Mouse (Mus musculus) liver, adult 2 months (tissue): ENCODE results near the gene Gpr162. TPM values are rescaled to one million over a fixed set of nuclear protein-coding genes. Genes with fewer than 3 reads are reported as not detected.

Experiments
- DNase-seq: peaks from one replicate; pipeline ENCODE4 v3.0.0-alpha.2; 2011; ENCODE audit warnings: low read depth, low spot score; ENCODE audit errors: extremely low read depth
- H3K27ac ChIP-seq: fragments of 200-500 bp; replicated peaks from 2 replicates; pipeline ENCODE4 v1.5.1; 2012; ENCODE audit warnings: low read depth, mild to moderate bottlenecking, control low read depth, inconsistent platforms, low read length; ENCODE audit not compliant: insufficient read depth
- H3K27me3 ChIP-seq: fragments of 200-500 bp; 2 replicates; pipeline ENCODE4 v1.6.1; 2012; ENCODE audit warnings: mild to moderate bottlenecking, moderate library complexity, low read length, inconsistent platforms; ENCODE audit not compliant: control insufficient read depth, insufficient read depth
- H3K36me3 ChIP-seq: fragments of 200-500 bp; 2 replicates; pipeline ENCODE4 v1.6.1; 2012; ENCODE audit warnings: low read length, inconsistent platforms; ENCODE audit not compliant: control insufficient read depth, insufficient read depth
- H3K4me1 ChIP-seq: fragments of 200-500 bp; 2 replicates; pipeline ENCODE4 v1.6.1; 2011; ENCODE audit warnings: low read length; ENCODE audit not compliant: control insufficient read depth, insufficient read depth
- H3K4me3 ChIP-seq: fragments of 200-500 bp; 2 replicates; pipeline ENCODE4 v1.5.1; 2011; ENCODE audit warnings: low read depth, mild to moderate bottlenecking, control low read depth, low read length, moderate library complexity; ENCODE audit not compliant: insufficient read depth
- H3K79me2 ChIP-seq: fragments of 200-500 bp; 2 replicates; pipeline ENCODE4 v1.6.1; 2012; ENCODE audit warnings: inconsistent platforms, mild to moderate bottlenecking, low read length, moderate library complexity; ENCODE audit not compliant: control insufficient read depth, insufficient read depth
- H3K9ac ChIP-seq: fragments of 200-500 bp; 2 replicates; pipeline ENCODE4 v1.6.1; 2012; ENCODE audit warnings: low read depth, mild to moderate bottlenecking, control low read depth, inconsistent platforms, low read length
- CTCF ChIP-seq: fragments of 200-500 bp; IDR thresholded peaks from 2 replicates; pipeline ENCODE4 v1.5.1; 2011; ENCODE audit warnings: low read depth, low read length, control low read depth
- POLR2A ChIP-seq: fragments of 200-500 bp; IDR thresholded peaks from 2 replicates; pipeline ENCODE4 v1.6.1; 2011; ENCODE audit warnings: low read length, control low read depth; ENCODE audit not compliant: insufficient read depth; ENCODE audit errors: extremely low read depth
- WGBS: fragments of 180-500 bp; shearing (Covaris S2); methylation state at CpG from one replicate; pipeline ENCODE4 v1.1.7; 2018; 5-methylcytosine and 5-hydroxymethylcytosine counted together
- polyA plus RNA-seq: library from polyadenylated mRNA; depleted of rRNA; stranded (reverse); fragments of >200 nt; gene quantifications from 2 replicates; pipeline ENCODE4 v1.2.3, GENCODE M21; 2012
- total RNA-seq: library from RNA; depleted of rRNA; stranded (reverse); fragments of >200 nt; gene quantifications from 2 replicates; pipeline ENCODE4 v1.2.3, GENCODE M21; 2014

Gene Gpr162
- total and polyA plus RNA-seq, 2 experiments, result 0.09 to 0.44 TPM

- Histone ChIP-seq H3K9ac (no peak overlapping the region), H3K27me3 (no peaks in the 10 kb centered on the region), H3K79me2 (no peaks in the 10 kb centered on the region), H3K4me1 (peaks cover 9% of the 10 kb centered on the region), H3K36me3 (no peaks in the 10 kb centered on the region), H3K27ac (no peak overlapping the region), H3K4me3 (no peak overlapping the region)
- TF ChIP-seq CTCF (no peak), POLR2A (no peak)
- 93% methylated on average over 8 of the region's 8 CpGs for WGBS
- DNase-seq, result no peak
Measured at GRCm38 (mm10) chr6:124885956-124886381, 22.2 kb upstream of the Gpr162 start.

GRCm38 (mm10) chr6:124884714-124885500 is 21.1 kb upstream of the Gpr162 start:
- Histone ChIP-seq H3K27me3 (no peaks in the 10 kb centered on the region), H3K36me3 (no peaks in the 10 kb centered on the region), H3K79me2 (no peaks in the 10 kb centered on the region), H3K27ac (no peak overlapping the region), H3K4me1 (peaks cover 10% of the 10 kb centered on the region), H3K4me3 (no peak overlapping the region), H3K9ac (no peak overlapping the region)
- DNase-seq, result no peak
- 78% methylated on average over 10 of the region's 10 CpGs for WGBS
- TF ChIP-seq POLR2A (no peak), CTCF (no peak)

- H3K4me3 ChIP-seq, result no peak overlapping the region
- H3K27me3 ChIP-seq, result no peaks in the 10 kb centered on the region
- no peaks in the 10 kb centered on the region for H3K79me2 ChIP-seq
- peak overlapping the region; percentile 79 for H3K27ac ChIP-seq
- H3K4me1 ChIP-seq, result peaks cover 10% of the 10 kb centered on the region
- 40% methylated on average over 10 of the region's 10 CpGs for WGBS
- no peak overlapping the region for H3K9ac ChIP-seq
- peak; percentile 95 for DNase-seq
- H3K36me3 ChIP-seq, result no peaks in the 10 kb centered on the region
- TF ChIP-seq POLR2A, result no peak
- no peak for TF ChIP-seq CTCF
Measured at GRCm38 (mm10) chr6:124883351-124883750, 19.6 kb upstream of the Gpr162 start.

- Histone ChIP-seq H3K27me3 (no peaks in the 10 kb centered on the region), H3K9ac (peak overlapping the region; percentile 40), H3K27ac (peak overlapping the region; percentile 83), H3K36me3 (no peaks in the 10 kb centered on the region), H3K79me2 (no peaks in the 10 kb centered on the region), H3K4me3 (peak overlapping the region; percentile 12; the same call in 1 of the 2 replicates), H3K4me1 (peaks cover 10% of the 10 kb centered on the region)
- peak; percentile 95 for DNase-seq
- TF ChIP-seq CTCF, result no peak
- TF ChIP-seq POLR2A, result no peak
- 48% methylated on average over 9 of the region's 9 CpGs for WGBS
Measured at GRCm38 (mm10) chr6:124881821-124882220, 18.0 kb upstream of the Gpr162 start.

- no peaks in the 10 kb centered on the region for H3K36me3 ChIP-seq
- WGBS, result 63% methylated on average over 6 of the region's 6 CpGs
- no peak for TF ChIP-seq POLR2A
- TF ChIP-seq CTCF, result no peak
- peaks cover 10% of the 10 kb centered on the region for H3K4me1 ChIP-seq
- no peak overlapping the region for H3K9ac ChIP-seq
- no peak overlapping the region for H3K4me3 ChIP-seq
- no peaks in the 10 kb centered on the region for H3K79me2 ChIP-seq
- DNase-seq, result no peak
- H3K27ac ChIP-seq, result no peak overlapping the region
- H3K27me3 ChIP-seq, result no peaks in the 10 kb centered on the region
Measured at GRCm38 (mm10) chr6:124879390-124879789, 15.6 kb upstream of the Gpr162 start.

- Histone ChIP-seq H3K9ac (no peak overlapping the region), H3K27ac (no peak overlapping the region), H3K79me2 (no peaks in the 10 kb centered on the region; the same call in 1 of the 2 replicates), H3K36me3 (no peaks in the 10 kb centered on the region), H3K4me3 (no peak overlapping the region), H3K27me3 (no peaks in the 10 kb centered on the region), H3K4me1 (peaks cover 3% of the 10 kb centered on the region; the same call in 1 of the 2 replicates)
- no peak for DNase-seq
- 58% methylated on average over 2 of the region's 3 CpGs for WGBS
- TF ChIP-seq CTCF, result no peak
- TF ChIP-seq POLR2A, result no peak
Measured at GRCm38 (mm10) chr6:124874348-124874747, 10.6 kb upstream of the Gpr162 start.
